8 mouse cellular contexts compared by ENCODE assay signal in the genomic region with DNA sequence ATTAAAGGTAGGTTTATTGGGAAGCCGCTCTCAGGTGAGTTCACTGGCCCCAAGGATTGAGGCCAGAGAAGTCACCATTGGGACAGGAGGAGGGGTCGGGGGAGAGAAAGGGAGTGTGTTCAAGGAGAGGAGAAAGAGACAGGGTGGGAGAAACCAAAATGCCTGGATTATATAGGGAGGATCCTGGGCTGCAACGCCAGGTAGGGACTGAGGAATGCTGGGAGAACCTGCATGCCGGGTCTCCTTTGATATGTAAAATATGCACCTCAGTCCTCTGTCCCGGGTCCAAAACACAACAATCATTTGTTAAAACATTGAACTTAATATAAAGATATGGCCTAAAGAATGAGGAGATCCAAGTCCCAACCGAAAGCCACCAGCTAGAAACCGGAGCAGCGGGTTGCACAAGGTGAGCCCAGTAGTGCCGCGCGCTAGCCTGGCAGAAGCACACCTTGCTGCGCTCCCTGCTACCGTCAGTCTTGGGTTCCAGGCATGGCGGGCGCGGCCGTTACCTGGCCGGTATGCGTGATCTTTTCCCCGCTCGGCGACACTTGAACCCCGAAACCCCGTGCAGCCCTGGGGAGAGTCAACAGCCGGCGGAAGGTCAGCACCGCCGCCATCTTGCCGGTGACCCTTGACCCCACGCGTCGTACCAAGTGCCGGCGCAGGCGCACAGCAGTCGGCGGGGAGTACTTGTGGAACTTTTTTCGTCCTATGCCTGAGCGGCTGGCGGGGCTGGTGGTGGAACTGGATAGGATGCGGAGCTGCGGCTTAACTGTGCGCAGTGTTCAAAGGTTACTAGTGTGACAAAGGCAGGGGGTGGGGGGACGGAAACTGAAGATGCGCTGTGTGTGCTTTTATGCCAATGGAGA. TPM values are rescaled to one million over a fixed set of nuclear protein-coding genes. Genes with fewer than 3 reads are reported as not detected.
DNase-seq lines count a peak whose midpoint lies in the region; ATAC-seq lines count a peak whose summit lies in the region.

A gene (plus strand): TSS at position 687 of the 872 bp plus-strand sequence.
A gene (minus strand): TSS at position 716 of the 872 bp plus-strand sequence.

- no peaks in the 10 kb centered on the region for H3K27me3 ChIP-seq in hindbrain, embryonic 10.5 days (ENCODE audit: insufficient read depth, poor library complexity, severe bottlenecking)

- ATAC-seq in frontal cortex, adult (ENCODE audit: low TSS enrichment) = peak; percentile 87

- no peaks in the 10 kb centered on the region for H3K9me3 ChIP-seq in hindbrain, embryonic 10.5 days

- peak; percentile 92 for DNase-seq in MEL-GATA-1-ER (ENCODE audit: extremely low read depth, low read depth)
- peak; percentile 92 for DNase-seq in cerebellum, adult 8-10 months
- peak; percentile 93 for DNase-seq in hindbrain, embryonic 10.5 days (ENCODE audit: low spot score)
- DNase-seq in layer of hippocampus, postnatal 10 days (ENCODE audit: low spot score in 2 of 2) = peak; percentile 93 to 95
- DNase-seq in lung, postnatal 10 days = peak; percentile 95
- peak; percentile 90 for DNase-seq in ovary, postnatal 36 days (ENCODE audit: low spot score)
- DNase-seq in thymus, postnatal 25 days = peak; percentile 94

- peak within 1 kb of the TSS; percentile 92 for H3K27ac ChIP-seq in hindbrain, embryonic 10.5 days

- WGBS in hindbrain, embryonic 10.5 days = 1% methylated on average over 45 of the region's 45 CpGs

- peak within 1 kb of the TSS; percentile 75 for H3K4me3 ChIP-seq in hindbrain, embryonic 10.5 days

- H3K4me1 ChIP-seq in hindbrain, embryonic 10.5 days (replicated peaks) = peaks cover 41% of the 10 kb centered on the region

- peaks cover 36% of the 10 kb centered on the region for H3K36me3 ChIP-seq in hindbrain, embryonic 10.5 days

RNA-seq across cellular contexts. Expression of the first gene that starts in this region (rescaled TPM):
- polyA plus RNA-seq in hindbrain, embryonic 10.5 days (2016; fragmentation: Nextera tagmentation; extraction: Ambion mirVana) = 139 and 152 TPM in 2 replicates
- total RNA-seq in layer of hippocampus, postnatal 10 days (2021) = 10 to 100 TPM; 33.0 to 35.5 TPM

RNA-seq across cellular contexts. Expression of the second gene that starts in this region (rescaled TPM):
- 401 and 402 TPM in 2 replicates for polyA plus RNA-seq in hindbrain, embryonic 10.5 days (2016; fragmentation: Nextera tagmentation; extraction: Ambion mirVana)
- total RNA-seq in layer of hippocampus, postnatal 10 days (2021) = 100 to 1,000 TPM; 175 to 197 TPM

Comparison
In these comparisons a context has a peak if more than half of its experiments do, and no peak if none do; other contexts are left out.
1. Peak in every context shown above with its lines: DNase-seq, ATAC-seq, H3K4me3 ChIP-seq and H3K27ac ChIP-seq.